10 mouse cellular contexts compared by ENCODE assay signal in the genomic region with DNA sequence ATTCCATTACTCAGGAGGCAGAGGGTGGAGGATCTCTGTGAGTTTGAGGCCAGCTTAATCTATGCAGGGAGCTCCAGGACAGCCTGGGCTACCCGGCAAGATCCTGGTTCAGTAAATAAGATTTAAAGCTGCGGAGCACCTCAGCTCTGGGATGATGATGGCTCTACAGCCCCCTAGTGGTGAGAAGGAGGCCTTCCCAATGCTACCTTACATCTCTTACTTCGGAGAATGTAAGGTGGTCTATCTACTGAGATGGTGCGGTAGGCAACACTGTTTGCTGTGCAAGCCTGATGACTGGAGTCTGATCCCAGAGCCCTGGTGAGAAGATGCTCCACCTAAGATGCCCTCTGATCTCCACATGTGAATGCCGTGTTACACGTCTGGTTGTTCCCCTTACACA. TPM values are rescaled to one million over a fixed set of nuclear protein-coding genes. Genes with fewer than 3 reads are reported as not detected.
DNase-seq lines count a peak whose midpoint lies in the region; ATAC-seq lines count a peak whose summit lies in the region.
"Had no signal": no experiment of that assay in that cellular context is flagged by ENCODE, and none has a peak within 500 bp of the region (broad histone marks: within the 10 kb centered on the region; RNA-seq: fewer than 3 reads in every experiment).

No protein-coding gene starts in this region.

- no peak overlapping the region for H3K9ac ChIP-seq in heart, embryonic 16.5 days (ENCODE audit: low read length)
- H3K9ac ChIP-seq in heart, embryonic 11.5 days (ENCODE audit: low read depth, low read length), result no peak overlapping the region
- H3K9ac ChIP-seq in hindbrain, embryonic 15.5 days, result no peak overlapping the region

- 0 out of 2 replicates have a peak, but pooled peaks cover 2% of the 10 kb centered on the region for H3K4me1 ChIP-seq in heart, embryonic 16.5 days (ENCODE audit: control insufficient read depth, insufficient read depth, low read length)
- H3K4me1 ChIP-seq in heart, embryonic 11.5 days (ENCODE audit: control insufficient read depth, insufficient read depth, low read length), result no peaks in the 10 kb centered on the region
- no peaks in the 10 kb centered on the region for H3K4me1 ChIP-seq in hindbrain, embryonic 15.5 days (replicated peaks)

- no peaks in the 10 kb centered on the region for H3K27me3 ChIP-seq in heart, embryonic 16.5 days (ENCODE audit: control insufficient read depth, insufficient read depth, low read length)
- no peaks in the 10 kb centered on the region for H3K27me3 ChIP-seq in heart, embryonic 11.5 days (ENCODE audit: control insufficient read depth, insufficient read depth, low read length)
- no peaks in the 10 kb centered on the region for H3K27me3 ChIP-seq in hindbrain, embryonic 15.5 days

- H3K27ac ChIP-seq in heart, embryonic 16.5 days (ENCODE audit: low read length), result no peak overlapping the region
- no peak overlapping the region for H3K27ac ChIP-seq in heart, embryonic 11.5 days (ENCODE audit: low read depth, low read length)
- H3K27ac ChIP-seq in hindbrain, embryonic 15.5 days (replicated peaks), result no peak overlapping the region

- 0 out of 2 replicates have a peak, but pooled peaks have one; percentile 23 for ATAC-seq in heart, embryonic 16.5 days (replicated peaks; ENCODE audit: extremely low read depth, insufficient read depth, low FRiP score)
- ATAC-seq in heart, embryonic 11.5 days (replicated peaks; ENCODE audit: insufficient number of reproducible peaks, low FRiP score, low TSS enrichment), result no peak
- peak; percentile 75 for ATAC-seq in hindbrain, embryonic 15.5 days (ENCODE audit: low FRiP score, low read depth)
- no peak for ATAC-seq in activated CD4-positive, CD25-positive, alpha-beta regulatory T cell, adult 4 months

- H3K4me3 ChIP-seq in heart, embryonic 16.5 days (ENCODE audit: low read length), result no peak overlapping the region
- H3K4me3 ChIP-seq in heart, embryonic 11.5 days (ENCODE audit: low read depth, low read length), result no peak overlapping the region
- no peak overlapping the region for H3K4me3 ChIP-seq in hindbrain, embryonic 15.5 days

- intact Hi-C loops in gastrocnemius, postnatal 14 days (cut with DNase I; ENCODE audit: low total_unique reads), result no loop called here

- H3K36me3 ChIP-seq in heart, embryonic 16.5 days (ENCODE audit: control insufficient read depth, insufficient read depth), result peaks cover 2% of the 10 kb centered on the region; the same call in 1 of the 2 replicates
- no peaks in the 10 kb centered on the region for H3K36me3 ChIP-seq in heart, embryonic 11.5 days (ENCODE audit: control insufficient read depth, insufficient read depth, low read length)
- peaks cover 10% of the 10 kb centered on the region; the same call in 1 of the 2 replicates for H3K36me3 ChIP-seq in hindbrain, embryonic 15.5 days

- DNase-seq in CD4-positive helper T cell, adult 2 months (ENCODE audit: low read depth, low spot score), result peak; percentile 37
- DNase-seq in cerebellum, adult 9-11 months, result peak; percentile 35
- DNase-seq in lung, postnatal 36 days, result peak; percentile 62
- no peak for DNase-seq in gastrocnemius, postnatal 14 days

- no peak overlapping the region for H3K4me2 ChIP-seq in heart, embryonic 16.5 days (ENCODE audit: low read depth, low read length)
- H3K4me2 ChIP-seq in heart, embryonic 11.5 days, result no peak overlapping the region
- no peak overlapping the region for H3K4me2 ChIP-seq in hindbrain, embryonic 15.5 days

- no peaks in the 10 kb centered on the region for H3K9me3 ChIP-seq in heart, embryonic 16.5 days (replicated peaks; ENCODE audit: control insufficient read depth, low read length)
- H3K9me3 ChIP-seq in heart, embryonic 11.5 days (replicated peaks; ENCODE audit: control insufficient read depth, low read length), result no peaks in the 10 kb centered on the region
- no peaks in the 10 kb centered on the region for H3K9me3 ChIP-seq in hindbrain, embryonic 15.5 days

- WGBS in heart, embryonic 16.5 days, result 50% methylated on average over 6 of the region's 6 CpGs
- WGBS in heart, embryonic 11.5 days (ENCODE audit: insufficient replicate concordance), result 55% methylated on average over 6 of the region's 6 CpGs
- 49% methylated on average over 6 of the region's 6 CpGs for WGBS in hindbrain, embryonic 15.5 days

RNA-seq across cellular contexts. Expression of gene Per3, which starts 17.5 kb away (rescaled TPM):
- polyA plus RNA-seq in heart, embryonic 16.5 days (2015; fragmentation: Nextera tagmentation; extraction: Ambion mirVana), result 6.8 and 6.9 TPM in 2 replicates
- 6.6 and 6.7 TPM in 2 replicates for polyA plus RNA-seq in heart, embryonic 11.5 days (2014; fragmentation: Nextera tagmentation; extraction: Ambion mirVana)
- polyA plus RNA-seq in hindbrain, embryonic 15.5 days (2015; fragmentation: Nextera tagmentation; extraction: Ambion mirVana), result 4.2 and 4.6 TPM in 2 replicates
- 1 to 10 TPM; 3.3 to 4.7 TPM for polyA plus RNA-seq in activated CD4-positive, CD25-positive, alpha-beta regulatory T cell, adult 4 months (2017; shearing (Covaris generic))
- total RNA-seq in gastrocnemius, postnatal 14 days (2021), result 1 to 10 TPM; 8.2 to 8.8 TPM

RNA-seq across cellular contexts. Expression of gene Uts2, which starts 30.1 kb away (rescaled TPM):
- not detected in 2 replicates for polyA plus RNA-seq in heart, embryonic 16.5 days (2015; fragmentation: Nextera tagmentation; extraction: Ambion mirVana)
- polyA plus RNA-seq in heart, embryonic 11.5 days (2014; fragmentation: Nextera tagmentation; extraction: Ambion mirVana), result not detected in 2 replicates
- 0.41 TPM in 1 of 2 replicates, not detected in the other for polyA plus RNA-seq in hindbrain, embryonic 15.5 days (2015; fragmentation: Nextera tagmentation; extraction: Ambion mirVana)
- not detected for polyA plus RNA-seq in activated CD4-positive, CD25-positive, alpha-beta regulatory T cell, adult 4 months (2017; shearing (Covaris generic))
- not detected for total RNA-seq in gastrocnemius, postnatal 14 days (2021)
- total RNA-seq: adrenal gland, postnatal 36 days had no signal
- polyA plus RNA-seq: large intestine, adult 2 months had no signal

RNA-seq across cellular contexts. Expression of gene Vamp3, which starts 30.8 kb away (rescaled TPM):
- polyA plus RNA-seq in heart, embryonic 16.5 days (2015; fragmentation: Nextera tagmentation; extraction: Ambion mirVana), result 101 and 106 TPM in 2 replicates
- 88.5 and 102 TPM in 2 replicates for polyA plus RNA-seq in heart, embryonic 11.5 days (2014; fragmentation: Nextera tagmentation; extraction: Ambion mirVana)
- 51.9 and 55.3 TPM in 2 replicates for polyA plus RNA-seq in hindbrain, embryonic 15.5 days (2015; fragmentation: Nextera tagmentation; extraction: Ambion mirVana)
- polyA plus RNA-seq in activated CD4-positive, CD25-positive, alpha-beta regulatory T cell, adult 4 months (2017; shearing (Covaris generic)), result 10 to 100 TPM; 47.9 to 50.8 TPM
- total RNA-seq in gastrocnemius, postnatal 14 days (2021), result 10 to 100 TPM; 51.0 to 54.1 TPM

Comparison
In these comparisons a context has a peak if more than half of its experiments do, and no peak if none do; other contexts are left out.
1. ATAC-seq: peak in heart, embryonic 16.5 days (single experiment) and hindbrain, embryonic 15.5 days (single experiment); none in heart, embryonic 11.5 days (single experiment) and activated CD4-positive, CD25-positive, alpha-beta regulatory T cell, adult 4 months (single experiment).